Mouse (Mus musculus) megakaryocyte, embryonic 14.5 days (primary cell): Measurements from ENCODE around the gene Glt28d2.

Source experiments
- FLI1 ChIP-seq: IDR thresholded peaks from 2 replicates; pipeline ENCODE4 v1.6.1; 2012; ENCODE audit warnings: low read length, inconsistent platforms, mixed read lengths
- GATA1 ChIP-seq: IDR thresholded peaks from 3 replicates; pipeline ENCODE4 v1.6.1; 2012; ENCODE audit warnings: mixed read lengths, low read length, inconsistent platforms, borderline replicate concordance

DNA sequence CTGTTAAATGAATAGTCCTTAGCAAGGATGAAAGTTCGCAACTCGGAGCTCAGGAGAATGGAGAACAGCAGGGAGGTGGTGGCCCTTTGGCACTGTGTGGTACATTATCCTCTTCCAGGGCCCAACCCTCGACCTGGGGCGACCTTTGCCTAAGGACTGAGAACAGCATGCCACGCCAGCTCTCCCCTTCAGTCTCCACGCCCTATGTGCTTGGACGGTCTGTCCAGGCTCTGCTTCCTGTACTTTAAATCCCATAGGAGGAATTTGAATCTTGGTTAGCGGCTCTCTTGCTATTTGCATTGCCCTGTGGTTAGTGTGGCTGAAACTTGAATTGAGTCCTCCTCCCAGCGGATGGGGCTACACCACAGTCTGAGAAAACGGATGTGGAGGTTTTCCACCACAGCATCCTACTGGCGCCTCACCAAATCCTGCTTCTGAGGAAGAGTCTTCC lies 930 bp upstream of the Glt28d2 start:
- TF ChIP-seq GATA1, result no peak
- TF ChIP-seq FLI1, result peak; percentile 16; the same call in 1 of the 2 replicates
